Mouse (Mus musculus): ENCODE data around the gene AC129217.1. TPM values are rescaled to one million over a fixed set of nuclear protein-coding genes. Genes with fewer than 3 reads are reported as not detected.

AC129217.1 gene
- polyA plus RNA-seq, 1 experiment from 2014 or later = not detected

- Histone ChIP-seq H3K4me3 (peak within 1 kb of the TSS; percentile 61), H3K27ac (peak within 1 kb of the TSS; percentile 97), H3K27me3 (ENCODE audit: poor library complexity, severe bottlenecking) (no peaks in the 10 kb centered on the region), H3K4me1 (peaks cover 46% of the 10 kb centered on the region), H3K36me3 (replicated peaks) (peaks cover 59% of the 10 kb centered on the region), H3K9me3 (no peaks in the 10 kb centered on the region)
- peak; percentile 84 for DNase-seq (ENCODE audit: extremely low spot score, low spot score)
- WGBS = 1% methylated on average over 38 of the region's 38 CpGs
Measured at GRCm38 (mm10) chr19:8837251-8837791, 7.7 kb downstream of the AC129217.1 start, which contains the start of gene Bscl2. Bscl2 (plus strand) TSS chr19:8837467.

- Histone ChIP-seq H3K4me3 (peak overlapping the region; percentile 61), H3K27ac (peak overlapping the region; percentile 97), H3K4me1 (peaks cover 46% of the 10 kb centered on the region), H3K9me3 (no peaks in the 10 kb centered on the region), H3K36me3 (replicated peaks) (peaks cover 57% of the 10 kb centered on the region), H3K27me3 (ENCODE audit: poor library complexity, severe bottlenecking) (no peaks in the 10 kb centered on the region)
- no peak for DNase-seq (ENCODE audit: extremely low spot score, low spot score)
- 23% methylated on average over 15 of the region's 15 CpGs for WGBS
Measured at GRCm38 (mm10) chr19:8838041-8838730, 8.6 kb downstream of the AC129217.1 start.

- peaks cover 46% of the 10 kb centered on the region for H3K4me1 ChIP-seq
- H3K9me3 ChIP-seq = no peaks in the 10 kb centered on the region
- H3K36me3 ChIP-seq (replicated peaks) = peaks cover 50% of the 10 kb centered on the region
- H3K4me3 ChIP-seq = peak within 1 kb of the TSS; percentile 61
- WGBS = 37% methylated on average over 11 of the region's 11 CpGs
- no peaks in the 10 kb centered on the region for H3K27me3 ChIP-seq (ENCODE audit: poor library complexity, severe bottlenecking)
- peak; percentile 52 for DNase-seq (ENCODE audit: extremely low spot score, low spot score)
- peak within 1 kb of the TSS; percentile 97 for H3K27ac ChIP-seq
Measured at GRCm38 (mm10) chr19:8839103-8839907, 9.7 kb downstream of the AC129217.1 start, which contains the start of gene Gng3. Gng3 (minus strand) TSS chr19:8839194.

DNA sequence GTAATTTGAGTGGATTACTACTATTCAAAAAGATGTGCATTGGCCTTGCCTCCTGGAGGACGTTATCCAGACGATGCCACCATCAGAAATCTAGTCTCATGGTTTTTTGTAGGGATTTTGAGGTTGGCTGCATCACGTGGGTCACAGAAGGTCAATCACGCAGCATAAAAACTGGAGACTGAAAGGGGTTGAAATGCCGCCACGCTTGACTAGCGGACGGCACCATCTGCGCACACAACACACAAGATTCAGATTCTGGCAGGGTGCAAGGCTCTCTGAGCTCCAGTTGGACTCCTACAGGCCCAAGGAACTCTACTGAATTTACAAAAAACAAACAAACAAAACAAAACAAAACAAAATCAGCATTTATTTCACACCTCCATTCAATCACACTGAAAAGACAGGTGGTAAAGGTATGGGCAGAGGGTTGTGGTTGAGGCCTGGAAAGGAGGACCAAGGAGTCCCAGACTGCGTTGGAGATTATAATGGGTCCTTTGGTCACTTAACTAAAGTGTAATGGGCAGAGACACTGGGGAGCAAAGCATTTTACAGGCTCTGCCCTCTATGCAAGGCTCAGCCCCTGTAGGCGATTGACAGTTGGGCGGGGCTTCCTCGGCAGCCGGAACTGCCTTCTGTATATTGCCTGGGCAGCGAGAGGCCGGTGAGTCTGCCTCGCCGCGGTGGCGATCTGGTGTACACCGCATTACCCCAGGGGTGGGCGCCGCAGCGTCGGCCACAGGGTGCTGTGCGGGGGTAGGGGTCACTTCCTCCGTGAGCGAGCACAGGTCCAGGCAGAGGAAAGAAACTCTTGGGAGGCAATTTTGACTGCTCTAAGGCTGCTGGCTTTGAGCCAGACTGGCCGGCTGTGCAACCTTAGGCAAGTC is 10.6 kb downstream of the AC129217.1 start:
- Histone ChIP-seq H3K27me3 (ENCODE audit: poor library complexity, severe bottlenecking) (no peaks in the 10 kb centered on the region), H3K36me3 (replicated peaks) (peaks cover 42% of the 10 kb centered on the region), H3K27ac (peak overlapping the region; percentile 97), H3K9me3 (no peaks in the 10 kb centered on the region), H3K4me3 (peak overlapping the region; percentile 61), H3K4me1 (peaks cover 46% of the 10 kb centered on the region)
- DNase-seq (ENCODE audit: extremely low spot score, low spot score) = peak; percentile 54
- WGBS = 19% methylated on average over 29 of the region's 29 CpGs

DNA sequence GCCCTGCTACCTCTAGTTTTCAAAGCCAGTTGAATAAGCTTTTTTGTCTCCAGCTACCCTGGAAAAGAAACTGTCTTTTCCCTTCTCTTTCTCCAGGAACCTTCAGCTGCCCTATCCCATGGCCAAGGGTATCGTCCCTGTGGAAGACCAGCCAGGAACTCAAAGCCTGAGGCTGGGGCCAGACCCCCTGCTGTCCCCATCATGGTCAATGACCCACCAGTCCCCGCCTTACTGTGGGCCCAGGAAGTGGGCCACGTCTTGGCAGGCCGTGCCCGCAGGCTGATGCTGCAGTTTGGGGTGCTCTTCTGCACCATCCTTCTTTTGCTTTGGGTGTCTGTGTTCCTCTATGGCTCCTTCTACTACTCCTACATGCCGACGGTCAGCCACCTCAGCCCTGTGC is 11.4 kb downstream of the AC129217.1 start:
- 85% methylated on average over 7 of the region's 7 CpGs for WGBS
- H3K4me3 ChIP-seq = peak overlapping the region; percentile 61
- H3K4me1 ChIP-seq = peaks cover 46% of the 10 kb centered on the region
- H3K9me3 ChIP-seq = no peaks in the 10 kb centered on the region
- no peak for DNase-seq (ENCODE audit: extremely low spot score, low spot score)
- no peaks in the 10 kb centered on the region for H3K27me3 ChIP-seq (ENCODE audit: poor library complexity, severe bottlenecking)
- peaks cover 39% of the 10 kb centered on the region for H3K36me3 ChIP-seq (replicated peaks)
- no peak overlapping the region for H3K27ac ChIP-seq

GRCm38 (mm10) chr19:8842961-8843360 is 13.4 kb downstream of the AC129217.1 start:
- Histone ChIP-seq H3K4me1 (peaks cover 34% of the 10 kb centered on the region), H3K4me3 (no peak overlapping the region), H3K27ac (no peak overlapping the region), H3K36me3 (replicated peaks) (peaks cover 50% of the 10 kb centered on the region), H3K9me3 (no peaks in the 10 kb centered on the region), H3K27me3 (ENCODE audit: poor library complexity, severe bottlenecking) (no peaks in the 10 kb centered on the region)
- 89% methylated on average over 6 of the region's 6 CpGs for WGBS
- DNase-seq (ENCODE audit: extremely low spot score, low spot score) = no peak

DNA sequence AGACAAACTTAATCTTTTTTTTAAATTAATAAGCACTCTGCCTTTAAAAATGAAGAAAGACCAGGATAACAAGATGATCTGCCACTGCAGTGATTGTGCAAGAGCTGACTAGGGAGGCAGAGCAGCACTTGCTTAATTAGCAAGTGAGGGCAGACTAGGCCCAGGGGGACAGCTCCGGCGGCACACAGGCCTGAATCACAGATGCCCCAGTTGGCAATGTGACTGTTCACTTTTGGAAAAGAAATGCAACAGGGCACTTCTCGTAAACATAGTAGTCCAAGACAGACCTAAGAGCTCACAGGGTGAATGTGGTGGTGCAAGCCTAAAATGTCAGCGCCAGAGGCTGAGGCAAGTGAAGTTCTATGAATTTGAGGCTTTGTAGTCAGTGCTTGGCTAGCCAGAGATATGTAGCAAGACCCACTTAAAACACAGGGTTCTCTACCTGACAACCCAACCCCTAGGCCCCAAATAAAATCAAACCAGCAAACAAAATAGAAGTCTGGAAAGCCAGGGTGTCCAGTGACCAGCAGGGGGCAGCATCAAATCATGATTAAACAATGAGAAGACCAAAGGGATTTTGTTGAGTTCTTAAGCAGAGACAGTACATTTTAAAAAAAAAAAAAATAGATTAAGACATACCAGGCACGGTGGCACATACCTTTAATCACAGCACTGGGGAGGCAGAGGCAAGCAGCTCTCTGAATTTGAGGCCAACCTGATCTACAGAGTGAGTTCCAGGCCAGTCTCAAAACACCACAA is 15.0 kb downstream of the AC129217.1 start:
- H3K4me3 ChIP-seq = no peak overlapping the region
- H3K36me3 ChIP-seq (replicated peaks) = peaks cover 61% of the 10 kb centered on the region
- peaks cover 21% of the 10 kb centered on the region for H3K4me1 ChIP-seq
- H3K27ac ChIP-seq = no peak overlapping the region
- peak; percentile 66 for DNase-seq (ENCODE audit: extremely low spot score, low spot score)
- WGBS = 66% methylated on average over 5 of the region's 5 CpGs
- H3K9me3 ChIP-seq = no peaks in the 10 kb centered on the region
- no peaks in the 10 kb centered on the region for H3K27me3 ChIP-seq (ENCODE audit: poor library complexity, severe bottlenecking)

DNA sequence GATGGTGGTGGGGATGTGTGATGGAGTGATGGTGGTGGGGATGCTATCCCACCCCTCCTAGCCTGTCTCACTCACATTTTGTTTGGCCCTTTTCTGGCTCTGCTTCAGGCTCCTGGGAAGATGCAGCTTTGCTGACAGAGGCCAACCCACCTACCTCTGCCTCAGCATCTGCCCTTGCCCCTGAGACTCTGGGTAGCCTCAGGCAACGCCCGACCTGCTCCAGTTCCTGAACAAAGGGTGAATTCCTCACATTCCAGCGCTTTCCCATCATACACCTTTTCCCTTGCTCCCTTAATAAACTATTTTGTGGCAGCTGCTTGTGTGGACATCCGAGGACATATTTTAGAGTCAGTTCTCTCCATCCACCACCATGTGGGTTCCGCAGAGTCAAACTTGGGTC is 18.8 kb downstream of the AC129217.1 start:
- Histone ChIP-seq H3K27me3 (ENCODE audit: poor library complexity, severe bottlenecking) (no peaks in the 10 kb centered on the region), H3K27ac (no peak overlapping the region), H3K36me3 (replicated peaks) (peaks cover 41% of the 10 kb centered on the region), H3K9me3 (no peaks in the 10 kb centered on the region), H3K4me3 (no peak overlapping the region), H3K4me1 (peaks cover 10% of the 10 kb centered on the region)
- no peak for DNase-seq (ENCODE audit: extremely low spot score, low spot score)
- 82% methylated on average over 5 of the region's 5 CpGs for WGBS

- no peak for DNase-seq (ENCODE audit: extremely low spot score, low spot score)
- peak within 1 kb of the TSS; percentile 20 for H3K27ac ChIP-seq
- no peaks in the 10 kb centered on the region for H3K27me3 ChIP-seq (ENCODE audit: poor library complexity, severe bottlenecking)
- 34% methylated on average over 7 of the region's 7 CpGs for WGBS
- H3K4me1 ChIP-seq = peaks cover 10% of the 10 kb centered on the region
- peaks cover 37% of the 10 kb centered on the region for H3K36me3 ChIP-seq (replicated peaks)
- H3K9me3 ChIP-seq = no peaks in the 10 kb centered on the region
- H3K4me3 ChIP-seq = no peak within 1 kb of the TSS
Measured at GRCm38 (mm10) chr19:8850402-8850901, 20.9 kb downstream of the AC129217.1 start, which contains the start of gene Lrrn4cl. Lrrn4cl (plus strand) TSS chr19:8850768.

DNA sequence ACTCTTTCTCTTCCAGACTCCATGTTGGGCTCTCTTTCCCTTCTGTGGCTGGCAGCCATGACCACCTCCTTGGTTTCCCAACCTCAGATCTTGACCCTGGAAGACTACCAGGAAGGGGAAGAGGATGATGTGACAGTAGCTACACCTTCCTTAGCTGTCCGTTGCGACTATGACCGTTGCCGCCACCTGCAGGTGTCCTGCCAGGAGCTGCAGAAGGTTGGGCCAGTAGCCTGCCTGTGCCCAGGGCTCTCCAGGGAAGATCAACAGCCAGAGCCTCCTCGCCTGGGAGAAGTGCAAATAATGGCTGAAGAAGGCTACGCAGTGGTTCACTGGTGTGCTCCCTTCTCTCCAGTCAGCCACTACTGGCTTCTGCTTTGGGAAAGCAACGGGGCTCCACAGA is 22.1 kb downstream of the AC129217.1 start:
- no peaks in the 10 kb centered on the region for H3K9me3 ChIP-seq
- H3K36me3 ChIP-seq (replicated peaks) = peaks cover 25% of the 10 kb centered on the region
- 54% methylated on average over 7 of the region's 7 CpGs for WGBS
- no peak overlapping the region for H3K4me3 ChIP-seq
- peaks cover 10% of the 10 kb centered on the region for H3K4me1 ChIP-seq
- no peak overlapping the region for H3K27ac ChIP-seq
- no peak for DNase-seq (ENCODE audit: extremely low spot score, low spot score)
- no peaks in the 10 kb centered on the region for H3K27me3 ChIP-seq (ENCODE audit: poor library complexity, severe bottlenecking)

DNA sequence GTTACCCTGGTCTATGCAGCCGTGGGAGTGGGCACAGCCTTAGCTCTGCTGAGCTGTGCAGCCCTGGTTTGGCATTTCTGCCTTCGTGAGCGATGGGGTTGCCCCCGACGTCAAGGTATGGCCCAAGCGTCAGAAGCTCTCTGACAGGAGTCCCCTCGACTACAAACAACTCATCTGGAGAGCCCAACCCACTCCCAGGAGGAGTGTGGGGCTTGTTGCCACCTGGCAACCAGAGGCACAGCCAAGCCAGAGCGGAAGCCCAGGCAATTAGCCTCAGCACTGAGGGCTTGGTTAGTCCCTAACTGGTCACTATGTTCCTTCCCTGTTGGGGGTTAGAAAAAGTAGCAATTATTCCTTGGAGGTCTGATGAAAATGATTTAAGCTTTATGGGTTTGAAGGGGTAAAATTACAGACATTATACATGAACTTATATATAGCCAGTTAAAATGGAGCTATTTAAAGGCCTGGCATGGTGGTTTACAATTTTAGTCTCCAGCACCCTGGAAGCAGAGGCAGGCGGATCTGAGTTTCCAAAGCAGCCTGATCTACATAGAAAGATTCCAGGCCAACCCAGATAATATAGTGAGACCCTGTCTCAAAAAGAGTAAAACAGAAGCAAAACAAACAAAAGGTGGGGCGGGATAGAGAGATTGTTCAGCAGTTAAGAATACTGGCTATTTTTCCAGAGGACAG is 22.8 kb downstream of the AC129217.1 start:
- peaks cover 10% of the 10 kb centered on the region for H3K4me1 ChIP-seq
- whole genome bisulfite sequencing = 65% methylated on average over 10 of the region's 10 CpGs
- peaks cover 17% of the 10 kb centered on the region for H3K36me3 ChIP-seq (replicated peaks)
- H3K27me3 ChIP-seq (ENCODE audit: poor library complexity, severe bottlenecking) = no peaks in the 10 kb centered on the region
- no peak overlapping the region for H3K4me3 ChIP-seq
- H3K9me3 ChIP-seq = no peaks in the 10 kb centered on the region
- no peak for DNase-seq (ENCODE audit: extremely low spot score, low spot score)
- H3K27ac ChIP-seq = no peak overlapping the region

Data from forebrain, embryonic 10.5 days (tissue).